Mouse (Mus musculus): ENCODE results near the gene Tas1r1.
"Not testable (repeated sequence)": the region's sequence is repeated elsewhere in the genome, so short reads cannot be mapped to it uniquely, and the experiment has no call there.

The Tas1r1 gene

GRCm38 (mm10) chr4:152044609-152045008 is 6.2 kb upstream of the Tas1r1 start:
- no peak for DNase-seq (ENCODE audit: low spot score)

- DNase-seq (ENCODE audit: low spot score), result no peak
Measured at GRCm38 (mm10) chr4:152043171-152043570, 4.8 kb upstream of the Tas1r1 start.

GRCm38 (mm10) chr4:152041924-152042641 is 3.7 kb upstream of the Tas1r1 start:
- DNase-seq (ENCODE audit: low spot score), result no peak

- DNase-seq (ENCODE audit: low spot score), result no peak
Measured at GRCm38 (mm10) chr4:152039831-152040310, 1.5 kb upstream of the Tas1r1 start.

- peak; percentile 94 for DNase-seq (ENCODE audit: low spot score)
Measured at GRCm38 (mm10) chr4:152038985-152039830, 840 bp upstream of the Tas1r1 start, which contains the start of gene Nol9. Gene Nol9 (plus strand): TSS chr4:152039321.

- not testable (repeated sequence) for DNase-seq (ENCODE audit: low spot score)
Measured at GRCm38 (mm10) chr4:152036464-152036863, 1.9 kb downstream of the Tas1r1 start.

- no peak for DNase-seq (ENCODE audit: low spot score)
Measured at GRCm38 (mm10) chr4:152032922-152033321, 5.4 kb downstream of the Tas1r1 start.

- peak; percentile 40 for DNase-seq (ENCODE audit: low spot score)
Measured at GRCm38 (mm10) chr4:152029997-152030396, 8.4 kb downstream of the Tas1r1 start.

- peak; percentile 21 for DNase-seq (ENCODE audit: low spot score)
Measured at GRCm38 (mm10) chr4:152029087-152029486, 9.3 kb downstream of the Tas1r1 start.

GRCm38 (mm10) chr4:152028456-152028855 is 9.9 kb downstream of the Tas1r1 start:
- DNase-seq (ENCODE audit: low spot score), result no peak

- DNase-seq (ENCODE audit: low spot score), result peak; percentile 98
Measured at GRCm38 (mm10) chr4:152027524-152027923, 10.8 kb downstream of the Tas1r1 start, which contains the start of gene Zbtb48. Gene Zbtb48 (minus strand): TSS chr4:152027671.

- peak; percentile 36 for DNase-seq (ENCODE audit: low spot score)
Measured at GRCm38 (mm10) chr4:152026751-152027508, 11.4 kb downstream of the Tas1r1 start.

GRCm38 (mm10) chr4:152024525-152024924 is 13.8 kb downstream of the Tas1r1 start:
- no peak for DNase-seq (ENCODE audit: low spot score)

- no peak for DNase-seq (ENCODE audit: low spot score)
Measured at GRCm38 (mm10) chr4:152022506-152022905, 15.9 kb downstream of the Tas1r1 start.

- DNase-seq (ENCODE audit: low spot score), result no peak
Measured at GRCm38 (mm10) chr4:152021568-152022097, 16.7 kb downstream of the Tas1r1 start.

GRCm38 (mm10) chr4:152020024-152020423 is 18.3 kb downstream of the Tas1r1 start:
- DNase-seq (ENCODE audit: low spot score), result no peak

- DNase-seq (ENCODE audit: low spot score), result no peak
Measured at GRCm38 (mm10) chr4:152019073-152019472, 19.3 kb downstream of the Tas1r1 start.

GRCm38 (mm10) chr4:152013036-152013813 is 25.1 kb downstream of the Tas1r1 start:
- DNase-seq (ENCODE audit: low spot score), result no peak

GRCm38 (mm10) chr4:152012109-152012508 is 26.3 kb downstream of the Tas1r1 start:
- no peak for DNase-seq (ENCODE audit: low spot score)

GRCm38 (mm10) chr4:152011171-152011760 is 27.1 kb downstream of the Tas1r1 start:
- no peak for DNase-seq (ENCODE audit: low spot score)

GRCm38 (mm10) chr4:152010707-152011134 is 27.6 kb downstream of the Tas1r1 start:
- no peak for DNase-seq (ENCODE audit: low spot score)

Data from MN1 (cell line).